Mouse (Mus musculus): Measurements from ENCODE around the gene Fancc. TPM values are rescaled to one million over a fixed set of nuclear protein-coding genes. Genes with fewer than 3 reads are reported as not detected.

The Fancc gene
- total and polyA plus RNA-seq, 2 experiments from 2014 or later: 8.0 to 12.2 TPM

DNA sequence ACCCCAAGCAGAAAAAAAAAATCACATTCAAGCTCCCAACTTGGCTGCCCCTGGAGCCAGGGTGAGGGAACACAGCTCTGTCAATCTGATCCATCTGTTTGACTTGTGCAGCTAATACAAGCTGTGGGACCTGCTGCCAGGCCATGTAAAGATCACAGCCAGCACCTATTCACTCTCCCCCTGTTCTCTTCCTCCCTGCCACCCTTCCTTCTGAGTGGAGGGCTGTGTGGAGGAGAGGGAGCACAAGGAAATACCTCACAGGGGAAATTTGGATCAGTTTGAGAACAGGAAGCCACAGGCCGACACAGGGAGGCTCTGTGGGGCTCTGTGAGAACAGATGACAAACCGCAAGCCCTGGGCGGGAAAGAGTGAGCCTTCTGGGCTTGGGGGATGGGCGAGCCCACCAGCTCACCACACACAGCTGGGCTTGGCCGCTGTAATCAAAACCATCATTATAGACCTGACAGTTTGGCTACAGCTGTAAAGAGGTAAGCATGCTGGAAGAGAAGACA, 31.1 kb upstream of the Fancc start:
- TF ChIP-seq CTCF (IDR thresholded peaks at IDR 0.05; ENCODE audit: low read depth): no peak; the same call in 1 of the 2 replicates
- Histone ChIP-seq H3K4me1 (ENCODE audit: insufficient read depth) (peaks cover 6% of the 10 kb centered on the region; the same call in 1 of the 2 replicates), H3K9me3 (ENCODE audit: low read length) (no peaks in the 10 kb centered on the region), H3K27ac (ENCODE audit: low read depth, low read length) (no peak overlapping the region), H3K9ac (no peak overlapping the region), H3K4me3 (ENCODE audit: low read depth, low read length) (no peak overlapping the region), H3K4me2 (ENCODE audit: low read depth) (no peak overlapping the region), H3K27me3 (ENCODE audit: insufficient read depth, low read length) (no peaks in the 10 kb centered on the region), H3K36me3 (ENCODE audit: insufficient read depth) (peaks cover 39% of the 10 kb centered on the region)
- no peak for DNase-seq
- peak; percentile 57 for ATAC-seq
- WGBS: 18% methylated on average over 5 of the region's 5 CpGs

DNA sequence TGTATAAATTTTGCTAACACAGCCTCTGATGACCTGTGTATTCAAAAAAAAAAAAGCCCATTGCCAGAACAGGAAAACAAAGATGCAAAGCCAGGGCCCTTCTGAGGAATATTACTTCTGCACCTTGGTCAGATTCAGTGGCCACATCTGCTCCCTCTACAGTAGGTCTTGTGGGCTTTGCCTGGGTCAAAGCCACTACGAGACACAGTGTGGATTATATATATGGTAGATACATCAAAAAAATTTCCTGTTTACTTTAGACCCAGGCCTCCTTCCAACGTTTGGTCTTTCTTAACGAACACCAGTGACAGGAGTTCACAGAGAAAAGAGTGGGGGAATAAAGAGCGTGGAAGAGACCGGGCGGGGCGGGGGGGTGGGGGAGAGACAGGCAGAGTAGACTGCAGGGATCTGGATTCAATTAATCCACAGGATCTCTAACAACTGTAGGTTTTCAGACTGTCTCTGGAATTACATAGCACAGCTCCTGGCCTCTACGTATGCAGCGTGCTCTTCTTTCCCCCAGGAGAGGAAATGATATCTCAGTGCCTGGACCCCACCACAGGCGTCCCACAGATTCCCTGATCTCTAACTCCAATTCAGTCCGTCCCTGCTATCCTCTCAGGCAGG, 28.6 kb upstream of the Fancc start:
- no peak for ATAC-seq
- H3K9ac ChIP-seq: no peak overlapping the region

DNA sequence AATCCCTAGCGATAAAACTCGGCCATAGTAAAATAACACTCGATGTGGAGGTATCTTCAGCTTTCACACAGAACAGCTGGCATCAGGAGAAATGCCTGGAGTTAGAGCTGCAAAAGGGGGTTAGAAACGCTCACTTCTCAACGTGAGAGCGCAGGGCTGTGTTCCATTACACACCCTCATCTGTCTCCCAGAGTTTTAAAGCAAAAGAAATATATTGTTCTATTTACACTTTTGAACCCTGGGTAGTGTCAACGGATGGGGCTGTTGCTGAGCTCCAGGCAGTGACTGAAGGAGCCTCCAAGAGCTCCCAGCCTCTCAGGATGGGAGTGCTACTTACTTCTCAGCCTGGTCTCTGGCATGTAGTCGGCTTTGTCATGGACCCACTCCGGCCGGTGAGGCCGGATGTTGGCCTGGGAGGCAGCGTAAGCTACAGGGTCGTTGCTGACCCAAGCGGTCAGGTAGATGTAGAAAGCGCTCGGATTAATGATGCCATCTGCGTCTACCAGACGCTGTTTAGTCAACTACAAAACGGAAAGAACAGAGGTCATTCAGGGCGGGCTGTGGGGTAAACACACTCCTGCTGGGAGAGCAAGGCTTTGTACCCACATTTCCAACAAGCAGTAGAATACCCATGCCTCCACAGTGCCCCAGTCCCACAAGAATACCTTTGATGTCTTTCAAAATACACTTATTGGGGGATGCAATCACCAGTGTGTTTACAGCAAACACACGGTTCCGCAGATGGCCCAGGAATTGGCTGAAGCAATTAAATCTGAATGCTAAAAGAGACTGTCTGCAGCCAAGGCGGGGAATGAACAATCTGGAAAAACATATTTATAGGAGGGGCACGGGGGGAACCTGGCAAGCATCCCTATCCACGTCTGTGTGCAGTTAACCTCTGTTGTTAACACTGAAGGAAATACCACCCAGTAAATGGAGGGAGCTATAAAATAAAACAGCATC, 27.8 kb upstream of the Fancc start:
- ATAC-seq (peak; percentile 77), DNase-seq (peak; percentile 74)
- Histone ChIP-seq H3K9me3 (ENCODE audit: low read length) (no peaks in the 10 kb centered on the region), H3K4me2 (ENCODE audit: low read depth) (no peak overlapping the region), H3K9ac (no peak overlapping the region), H3K27ac (ENCODE audit: low read depth, low read length) (no peak overlapping the region), H3K36me3 (ENCODE audit: insufficient read depth) (peaks cover 36% of the 10 kb centered on the region), H3K4me3 (ENCODE audit: low read depth, low read length) (no peak overlapping the region), H3K4me1 (ENCODE audit: insufficient read depth) (peaks cover 6% of the 10 kb centered on the region; the same call in 1 of the 2 replicates), H3K27me3 (ENCODE audit: insufficient read depth, low read length) (no peaks in the 10 kb centered on the region)
- 33% methylated on average over 25 of the region's 25 CpGs for WGBS
- TF ChIP-seq CTCF (IDR thresholded peaks at IDR 0.05; ENCODE audit: low read depth): no peak

More for the DNA sequence above, 28.6 kb upstream of the Fancc start:
- H3K36me3 ChIP-seq (ENCODE audit: insufficient read depth): peaks cover 28% of the 10 kb centered on the region
- H3K4me2 ChIP-seq (ENCODE audit: low read depth): no peak overlapping the region
- peaks cover 6% of the 10 kb centered on the region; the same call in 1 of the 2 replicates for H3K4me1 ChIP-seq (ENCODE audit: insufficient read depth)
- 54% methylated on average over 11 of the region's 11 CpGs for WGBS
- H3K27me3 ChIP-seq (ENCODE audit: insufficient read depth, low read length): no peaks in the 10 kb centered on the region
- no peak overlapping the region for H3K4me3 ChIP-seq (ENCODE audit: low read depth, low read length)
- TF ChIP-seq CTCF (IDR thresholded peaks at IDR 0.05; ENCODE audit: low read depth): no peak
- no peaks in the 10 kb centered on the region for H3K9me3 ChIP-seq (ENCODE audit: low read length)
- no peak overlapping the region for H3K27ac ChIP-seq (ENCODE audit: low read depth, low read length)
- DNase-seq: no peak

DNA sequence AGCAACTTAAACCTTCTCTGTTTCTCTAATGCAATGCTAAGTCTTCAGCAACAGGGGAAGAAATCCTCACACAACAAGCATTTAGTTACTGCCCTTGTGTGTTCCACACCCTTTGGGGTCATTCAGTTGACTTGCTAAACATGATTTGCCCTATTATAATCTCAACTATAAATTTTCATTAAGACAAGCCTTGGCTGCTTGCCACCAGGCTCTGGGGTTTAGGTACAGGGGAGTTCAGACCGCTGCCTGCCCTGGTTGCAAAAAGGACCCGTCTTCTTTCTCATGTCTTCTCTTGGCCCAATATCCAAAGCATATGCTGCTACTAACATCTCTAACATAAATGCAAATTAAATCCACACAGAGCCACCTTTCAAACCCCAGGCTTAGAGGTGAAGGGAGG, 27.0 kb upstream of the Fancc start:
- TF ChIP-seq CTCF (IDR thresholded peaks at IDR 0.05; ENCODE audit: low read depth): no peak
- Histone ChIP-seq H3K9ac (no peak overlapping the region), H3K4me1 (ENCODE audit: insufficient read depth) (peaks cover 6% of the 10 kb centered on the region; the same call in 1 of the 2 replicates), H3K36me3 (ENCODE audit: insufficient read depth) (peaks cover 44% of the 10 kb centered on the region), H3K4me2 (ENCODE audit: low read depth) (no peak overlapping the region), H3K9me3 (ENCODE audit: low read length) (no peaks in the 10 kb centered on the region), H3K27me3 (ENCODE audit: insufficient read depth, low read length) (no peaks in the 10 kb centered on the region), H3K4me3 (ENCODE audit: low read depth, low read length) (no peak overlapping the region), H3K27ac (ENCODE audit: low read depth, low read length) (no peak overlapping the region)
- ATAC-seq (no peak), DNase-seq (no peak)
- 44% methylated on average over 2 of the region's 2 CpGs for WGBS

DNA sequence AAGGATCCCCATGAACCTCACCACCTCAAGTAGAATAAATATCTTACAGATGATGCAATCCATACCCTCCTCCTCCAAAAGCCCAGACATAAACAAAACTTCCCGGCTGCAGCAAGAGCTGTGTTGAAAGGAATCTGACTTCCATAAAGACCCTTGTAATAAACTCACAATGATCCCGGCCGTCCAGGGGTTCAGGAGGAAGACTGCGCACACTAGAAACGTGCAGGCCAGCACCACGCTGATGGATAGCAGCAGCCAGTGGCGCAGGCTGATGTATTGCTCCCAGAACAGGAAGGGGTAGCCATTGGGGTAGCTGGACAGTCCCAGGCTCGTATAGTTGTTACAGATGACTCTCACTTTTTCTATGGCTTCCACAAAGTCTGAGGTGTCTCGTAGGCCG, 25.8 kb upstream of the Fancc start:
- H3K36me3 ChIP-seq (ENCODE audit: insufficient read depth): peaks cover 51% of the 10 kb centered on the region
- no peak for ATAC-seq

DNA sequence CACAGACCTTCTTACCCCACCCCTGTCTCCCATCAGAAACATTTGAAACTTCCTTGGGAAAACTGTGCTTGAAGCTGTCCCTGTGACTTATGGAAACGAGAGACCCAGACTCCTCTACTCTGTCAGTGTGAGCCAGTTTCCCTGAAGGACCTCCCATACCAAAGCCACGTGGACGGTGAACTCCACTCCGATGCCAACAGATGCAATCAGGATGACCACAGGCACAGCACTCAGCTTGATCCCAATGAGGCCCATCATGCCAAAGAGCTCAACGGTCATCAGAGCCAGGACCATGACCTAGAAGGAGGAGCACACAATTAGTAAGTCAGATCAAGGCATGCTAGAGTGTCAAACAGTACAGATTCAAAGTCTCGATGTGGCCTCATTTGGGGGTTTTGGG, 23.0 kb upstream of the Fancc start:
- H3K4me2 ChIP-seq (ENCODE audit: low read depth): no peak overlapping the region
- no peaks in the 10 kb centered on the region for H3K4me1 ChIP-seq (ENCODE audit: insufficient read depth)
- ATAC-seq (no peak), DNase-seq (no peak)
- no peak overlapping the region for H3K9ac ChIP-seq
- H3K27ac ChIP-seq (ENCODE audit: low read depth, low read length): no peak overlapping the region
- H3K27me3 ChIP-seq (ENCODE audit: insufficient read depth, low read length): no peaks in the 10 kb centered on the region
- H3K36me3 ChIP-seq (ENCODE audit: insufficient read depth): peaks cover 60% of the 10 kb centered on the region
- WGBS: 90% methylated on average over 6 of the region's 6 CpGs
- TF ChIP-seq CTCF (IDR thresholded peaks at IDR 0.05; ENCODE audit: low read depth): no peak
- H3K9me3 ChIP-seq (ENCODE audit: low read length): no peaks in the 10 kb centered on the region
- H3K4me3 ChIP-seq (ENCODE audit: low read depth, low read length): no peak overlapping the region

More for the DNA sequence above, 25.8 kb upstream of the Fancc start:
- WGBS: 67% methylated on average over 10 of the region's 10 CpGs
- Histone ChIP-seq H3K9me3 (ENCODE audit: low read length) (no peaks in the 10 kb centered on the region), H3K27me3 (ENCODE audit: insufficient read depth, low read length) (no peaks in the 10 kb centered on the region), H3K4me3 (ENCODE audit: low read depth, low read length) (no peak overlapping the region), H3K27ac (ENCODE audit: low read depth, low read length) (no peak overlapping the region), H3K9ac (no peak overlapping the region), H3K4me1 (ENCODE audit: insufficient read depth) (0 out of 2 replicates have a peak, but pooled peaks cover 6% of the 10 kb centered on the region), H3K4me2 (ENCODE audit: low read depth) (no peak overlapping the region)
- DNase-seq: no peak
- no peak for TF ChIP-seq CTCF (IDR thresholded peaks at IDR 0.05; ENCODE audit: low read depth)
